Mouse (Mus musculus) megakaryocyte-erythroid progenitor cell, adult 5-6 weeks (primary cell): ENCODE results near the gene Arxes2. TPM values are rescaled to one million over a fixed set of nuclear protein-coding genes. Genes with fewer than 3 reads are reported as not detected.

Experiments used
- ATAC-seq: replicated peaks from 2 replicates; pipeline ENCODE4 v1.8.0; 2016; ENCODE audit warnings: mild to moderate bottlenecking, inconsistent platforms; ENCODE audit not compliant: severe bottlenecking, poor library complexity, low FRiP score, low TSS enrichment
- total RNA-seq, 2 experiments: library from RNA; stranded (forward) in 1 of 2; stranded (reverse) in 1 of 2; fragments of 200-1000, 215-1000 nt in 1 of 2; fragments of >200 nt in 1 of 2; fragmentation: Nextera tagmentation in 1 of 2; gene quantifications; 2 replicates each; pipeline ENCODE4 v1.2.3; 2014 to 2017

Arxes2 gene
- total RNA-seq (2014; fragmentation: Nextera tagmentation) (1.4 and 2.2 TPM in 2 replicates), total RNA-seq (2017) (5.0 TPM in 1 of 2 replicates, not detected in the other)

DNA sequence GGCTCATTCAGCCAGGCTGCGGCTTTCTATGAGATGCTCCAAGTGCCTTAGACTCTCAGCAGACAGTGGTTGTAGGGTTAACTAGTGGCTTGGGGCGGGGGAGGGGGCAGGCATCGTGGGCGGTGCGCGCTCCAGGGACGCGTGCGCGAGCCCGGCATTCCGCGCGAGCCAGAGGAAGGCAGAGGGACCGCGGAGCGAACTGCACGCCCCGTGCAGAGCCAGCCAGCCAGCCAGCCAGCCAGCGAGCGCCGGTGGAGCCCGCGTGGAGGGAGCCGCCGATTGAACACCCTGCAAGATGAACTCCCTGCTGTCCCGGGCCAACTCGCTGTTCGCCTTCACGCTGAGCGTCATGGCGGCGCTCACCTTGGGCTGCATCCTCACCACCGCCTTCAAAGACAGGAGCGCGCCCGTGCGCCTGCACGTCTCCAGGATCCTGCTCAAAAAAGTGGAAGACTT lies at the start of gene Arxes2:
Arxes2 (plus strand) TSS at position 161 of the 456 bp plus-strand sequence.
- ATAC-seq: peak; percentile 67

DNA sequence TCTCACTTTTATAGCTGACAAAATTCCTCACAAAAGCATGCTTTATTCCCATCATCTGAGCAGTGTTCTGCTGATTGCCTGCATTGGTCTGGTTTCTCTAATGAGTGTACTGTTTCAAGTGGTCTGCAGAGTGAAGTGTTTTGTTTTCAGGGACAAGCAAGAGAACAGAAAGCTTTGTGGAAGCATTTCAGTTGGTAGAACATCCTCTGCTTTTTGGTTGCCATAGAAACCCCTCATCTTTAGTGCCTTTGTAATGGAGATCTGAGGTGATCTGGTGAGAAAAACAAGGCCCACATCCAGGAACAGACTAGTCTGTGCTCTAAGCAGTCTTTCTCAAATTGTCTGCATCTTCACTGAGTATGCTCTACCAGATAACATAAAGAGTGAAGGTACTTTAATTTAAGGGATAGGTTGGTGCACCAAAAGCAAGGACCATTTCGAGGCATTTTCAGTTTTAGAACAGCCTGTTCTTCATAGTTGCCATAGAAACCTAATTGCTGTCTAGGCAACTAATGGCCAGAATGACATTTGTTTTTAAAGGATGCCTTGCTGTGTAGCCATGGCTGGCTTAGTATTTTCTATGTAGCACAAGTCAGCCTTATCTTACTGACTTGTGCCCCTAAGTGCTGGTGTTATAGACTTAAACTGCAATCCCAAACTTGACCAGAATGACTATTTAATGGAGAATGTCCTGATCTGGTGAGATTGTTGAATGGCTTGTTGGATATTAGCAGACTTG lies 44.8 kb upstream of the Arxes2 start:
- no peak for ATAC-seq

DNA sequence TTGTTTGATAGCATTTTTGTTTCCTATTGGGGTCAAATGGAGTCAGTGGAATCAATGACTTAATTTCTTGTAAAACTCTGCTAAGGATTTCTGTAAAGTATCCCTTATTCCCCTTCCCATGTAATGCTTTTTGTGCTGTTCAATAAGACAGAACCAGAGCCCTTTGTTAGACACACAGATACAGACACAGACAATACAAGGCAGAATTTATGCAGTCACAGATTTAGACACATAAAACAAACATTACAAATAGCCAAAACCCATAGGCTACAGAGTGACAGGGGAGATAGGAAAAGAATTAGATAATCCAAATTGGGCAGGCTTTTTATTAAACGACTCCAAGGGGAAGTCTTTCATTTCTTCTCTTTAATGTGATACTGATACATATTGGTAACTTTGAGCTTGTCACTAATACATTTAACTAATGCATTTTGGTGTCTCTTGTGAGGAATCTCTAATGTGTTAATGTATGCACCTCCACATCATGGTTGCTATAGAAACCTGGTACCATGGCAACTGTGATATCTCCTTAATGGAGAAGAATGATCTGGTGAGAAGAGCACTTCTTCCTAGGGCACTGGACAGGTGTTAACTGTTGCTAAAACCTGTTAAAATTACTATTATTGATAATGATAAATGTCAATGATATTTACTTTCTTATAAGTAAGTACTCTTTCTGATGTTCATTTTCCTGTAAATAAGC lies 36.5 kb upstream of the Arxes2 start:
- no peak for ATAC-seq

DNA sequence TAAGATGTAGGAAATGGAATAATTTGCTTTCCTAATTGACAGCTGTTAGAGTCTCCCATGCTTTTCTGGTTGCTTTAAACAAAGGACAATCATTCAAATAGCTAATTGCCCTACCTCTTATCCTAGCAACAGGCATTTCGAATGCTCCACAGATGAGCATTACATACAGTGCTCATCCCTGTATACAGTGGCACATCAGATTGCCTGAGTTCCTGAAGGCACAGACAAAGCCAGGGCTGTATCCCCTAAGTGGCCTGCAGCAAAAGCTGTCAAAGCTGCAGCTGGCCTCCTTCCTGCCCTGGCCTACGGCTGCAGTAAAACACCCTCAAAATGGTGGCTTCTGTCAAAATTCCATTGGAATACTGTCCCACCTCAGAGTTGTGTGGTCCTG lies 35.9 kb upstream of the Arxes2 start:
- no peak for ATAC-seq

DNA sequence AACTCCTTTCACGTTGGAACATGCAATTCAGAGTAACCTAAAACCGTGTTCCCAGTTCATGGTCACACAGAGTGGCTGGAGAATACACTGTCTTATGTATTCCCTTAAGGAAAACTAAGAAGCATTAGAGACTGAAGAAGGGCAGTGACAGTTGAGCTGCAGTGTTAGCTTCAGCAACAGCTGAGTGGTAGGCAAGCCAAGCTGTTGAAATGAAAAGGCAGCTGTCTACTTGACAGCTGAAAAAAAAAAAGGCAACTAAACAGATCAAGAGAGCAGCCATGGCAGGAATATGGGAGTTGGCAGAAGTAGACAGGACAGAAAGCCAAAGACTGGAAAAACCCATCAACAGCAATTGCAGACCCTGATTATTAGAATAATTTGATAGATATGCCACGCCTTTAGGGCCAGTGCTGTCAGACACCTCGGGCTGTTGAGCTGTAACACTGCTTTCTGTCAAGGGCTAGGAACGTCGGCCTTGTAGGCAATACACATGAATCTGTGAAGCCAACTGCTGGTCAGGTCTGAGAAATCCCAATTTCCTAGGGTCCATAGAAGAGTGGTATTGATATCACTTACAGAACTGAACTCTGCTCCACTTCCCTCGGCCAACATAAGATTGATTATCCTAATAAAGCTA lies 34.9 kb upstream of the Arxes2 start:
- no peak for ATAC-seq

DNA sequence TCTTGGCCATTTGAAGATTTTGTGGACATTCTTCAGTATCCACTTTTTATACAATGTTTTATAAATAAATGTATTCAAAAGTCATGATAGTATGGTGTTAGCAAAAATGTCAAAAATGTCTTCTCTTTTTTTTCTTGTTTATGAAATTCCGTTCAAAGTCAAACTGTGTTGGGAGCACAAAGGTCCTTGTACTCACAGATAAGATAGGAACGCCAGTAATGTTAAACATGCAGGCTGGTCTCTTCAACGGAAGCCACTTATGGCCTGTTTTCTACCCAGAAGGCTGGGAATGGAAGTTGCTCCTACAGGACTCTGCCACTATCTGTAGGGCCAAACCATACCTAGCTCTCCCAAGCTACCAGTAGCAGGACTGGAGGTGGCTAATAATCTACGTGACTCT lies 34.1 kb upstream of the Arxes2 start:
- no peak for ATAC-seq

DNA sequence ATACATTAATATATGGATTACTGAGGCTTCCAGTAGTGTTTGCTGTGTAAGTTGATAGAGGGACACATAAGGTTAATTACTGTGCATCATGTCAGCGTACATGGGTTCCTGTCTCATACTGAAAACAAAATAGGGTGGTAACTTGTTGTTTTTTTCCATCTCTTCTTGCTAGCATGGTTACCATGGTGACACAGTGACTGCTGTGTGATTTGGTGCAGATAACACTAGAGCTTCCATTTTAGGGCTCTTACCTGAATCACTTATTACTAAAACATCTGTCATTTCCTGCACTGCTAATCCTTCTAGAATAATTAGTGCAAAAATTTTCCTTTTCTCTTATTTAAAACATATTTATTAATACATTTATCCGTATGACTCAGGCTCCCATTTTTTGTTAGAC lies 31.3 kb upstream of the Arxes2 start:
- ATAC-seq: no peak

DNA sequence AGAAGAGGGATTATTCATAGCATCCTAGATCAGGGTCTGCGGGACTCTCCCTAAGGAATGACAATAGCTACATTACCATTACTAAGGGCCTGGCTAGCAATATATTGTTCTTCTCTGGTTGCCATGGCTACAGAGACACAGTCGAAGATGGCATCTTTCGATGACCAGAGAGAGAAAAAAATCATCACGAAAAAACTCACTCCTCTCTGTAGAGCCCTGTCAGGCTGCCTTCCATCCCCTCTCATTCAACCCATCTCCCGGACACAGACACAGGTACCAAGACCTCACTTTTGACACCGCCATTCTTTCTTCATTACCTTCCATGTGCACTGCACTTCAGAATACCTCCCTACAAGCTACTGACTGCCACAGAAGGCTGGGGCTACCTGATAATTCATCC lies 30.5 kb upstream of the Arxes2 start:
- ATAC-seq: no peak

DNA sequence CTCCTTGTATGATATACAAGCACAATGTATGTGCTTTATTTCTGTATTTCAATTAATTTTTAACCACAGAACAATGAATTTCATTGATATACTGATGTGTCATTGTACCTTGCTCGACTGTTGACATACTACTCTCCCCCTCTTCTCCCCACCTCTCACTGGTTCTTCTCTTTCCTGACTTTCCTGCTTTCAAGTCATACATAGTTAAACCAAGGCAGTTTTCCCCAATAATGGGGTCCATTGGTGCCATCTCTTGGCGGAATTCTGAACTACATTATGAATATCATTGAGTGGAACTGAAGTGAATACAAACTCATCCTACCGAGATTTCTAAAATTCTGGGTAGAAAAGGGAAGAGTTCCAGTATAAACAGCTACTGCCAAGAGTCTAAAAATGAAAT lies 30.0 kb upstream of the Arxes2 start:
- ATAC-seq: 0 out of 2 replicates have a peak, but pooled peaks have one; percentile 63

DNA sequence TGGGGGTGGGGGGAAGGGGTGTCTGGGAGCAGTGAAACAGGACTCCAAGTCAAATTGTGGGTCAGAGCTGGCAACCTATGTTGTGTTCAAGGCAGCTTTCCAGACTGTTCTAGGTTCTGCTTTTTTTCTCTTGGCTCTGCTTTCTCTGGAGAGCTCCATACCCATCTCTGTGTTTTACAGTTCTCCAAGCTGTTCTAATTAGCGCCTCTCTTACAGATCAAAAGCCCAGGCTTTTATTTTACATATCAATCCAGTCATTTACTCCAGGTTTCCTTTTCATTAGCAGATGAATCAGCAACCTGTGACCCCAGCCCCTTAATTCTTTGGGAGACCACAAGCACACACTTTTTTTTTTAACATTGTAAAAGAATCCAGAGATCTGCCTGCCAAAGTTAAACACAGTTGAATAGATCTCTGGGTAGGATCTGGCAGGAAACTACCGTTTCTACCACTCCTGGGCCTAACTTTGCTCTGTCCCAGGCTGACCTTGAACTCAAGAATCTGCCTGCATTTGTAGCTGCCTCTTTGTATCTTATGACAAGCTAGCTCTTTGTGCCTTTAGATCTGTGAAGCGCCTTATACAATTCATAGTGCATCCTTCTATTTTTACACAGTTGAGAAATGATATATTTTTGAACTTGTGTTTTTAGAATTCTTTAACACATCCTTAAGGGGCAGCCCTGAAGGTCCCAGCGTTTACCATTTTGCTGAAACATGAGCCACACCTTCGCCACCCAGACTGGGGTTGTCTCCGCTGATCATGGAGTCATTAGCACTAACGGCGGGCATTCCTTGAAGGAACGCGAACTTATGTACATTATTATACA lies 19.8 kb upstream of the Arxes2 start:
- ATAC-seq: no peak

DNA sequence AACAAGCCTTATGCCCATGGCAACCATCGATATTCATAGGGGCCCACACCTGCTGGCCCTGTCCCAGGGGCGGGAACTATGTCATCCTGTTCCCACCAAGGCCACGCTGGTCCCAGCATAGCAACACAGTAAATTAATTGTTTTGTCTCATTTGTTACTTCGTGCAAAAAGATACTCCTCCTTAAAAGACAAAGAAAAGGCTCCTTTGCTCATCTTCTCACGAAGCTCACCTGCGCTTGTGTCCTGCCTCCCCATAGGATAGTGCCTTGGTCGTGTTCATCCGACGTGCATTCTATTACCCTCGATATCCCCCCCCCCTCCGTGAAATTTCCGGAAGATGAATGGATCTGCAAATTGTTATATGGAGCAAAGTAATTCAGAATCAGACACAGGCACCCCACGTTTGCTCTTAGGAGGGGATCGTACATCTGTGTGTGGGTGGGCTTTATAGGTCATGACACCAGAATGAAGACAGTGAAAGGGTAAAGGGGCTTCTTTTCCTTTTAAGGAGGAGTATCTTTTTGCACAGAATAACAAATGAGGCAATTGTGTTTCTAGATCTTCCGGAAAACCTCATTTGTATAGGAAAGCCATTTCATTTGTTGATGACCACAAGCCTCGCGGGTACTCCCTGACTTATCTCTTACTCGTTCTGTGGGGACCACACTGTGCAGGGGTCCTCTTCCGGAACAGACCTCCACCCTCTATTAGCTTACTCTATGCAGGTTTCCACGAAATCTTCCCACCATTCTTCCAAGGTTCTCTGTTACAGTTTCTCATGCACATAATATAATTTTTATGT lies 19.0 kb upstream of the Arxes2 start:
- ATAC-seq: no peak

DNA sequence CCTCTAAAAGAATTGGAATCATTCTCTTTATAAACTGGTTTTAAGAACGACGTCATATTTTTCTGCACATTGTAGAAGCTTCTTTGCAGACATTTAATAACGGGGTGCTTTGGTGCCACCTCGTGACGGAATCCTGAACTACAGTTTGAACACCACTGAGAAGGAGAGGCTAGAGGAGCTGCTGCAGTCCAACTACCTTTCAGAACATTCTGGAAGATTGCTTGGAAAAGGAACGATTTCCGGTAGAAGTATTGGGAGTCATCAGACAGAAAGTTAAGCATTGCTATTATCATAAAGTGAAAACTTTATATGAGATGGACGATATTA lies 18.4 kb upstream of the Arxes2 start:
- ATAC-seq: peak; percentile 85

DNA sequence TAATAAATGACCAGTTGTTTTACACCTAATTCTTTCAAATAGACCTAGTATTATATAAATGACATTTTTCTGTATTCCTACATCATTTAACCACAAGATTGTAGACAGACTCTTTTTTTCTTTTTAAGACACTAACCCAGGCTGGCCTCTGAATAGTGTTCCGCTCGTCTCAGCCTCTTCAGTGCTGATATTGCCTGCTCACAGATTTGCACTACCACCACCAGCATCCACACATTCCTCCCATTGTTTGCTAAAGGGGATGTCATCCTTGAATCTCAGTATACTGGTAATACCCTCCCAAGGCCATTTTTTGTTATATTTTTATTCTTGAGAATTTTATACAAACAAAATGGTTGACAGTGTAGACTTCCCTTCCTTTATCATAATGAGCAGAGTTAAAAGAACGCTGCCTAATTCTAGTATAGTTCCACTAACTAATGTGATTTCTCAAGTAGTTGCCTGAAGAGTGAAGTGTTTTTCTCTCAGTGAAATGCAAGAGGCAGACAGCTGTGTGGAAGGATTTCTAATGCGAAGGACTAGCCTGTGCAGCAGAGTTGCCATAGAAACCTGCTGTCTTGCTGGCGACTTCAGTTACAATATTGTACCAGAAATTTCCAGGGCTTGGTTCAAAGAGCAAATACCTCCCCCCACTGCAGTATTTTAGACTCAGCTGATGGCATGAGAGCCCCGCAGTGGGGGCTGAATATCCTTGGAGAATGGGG lies 8.9 kb upstream of the Arxes2 start:
- ATAC-seq: no peak

DNA sequence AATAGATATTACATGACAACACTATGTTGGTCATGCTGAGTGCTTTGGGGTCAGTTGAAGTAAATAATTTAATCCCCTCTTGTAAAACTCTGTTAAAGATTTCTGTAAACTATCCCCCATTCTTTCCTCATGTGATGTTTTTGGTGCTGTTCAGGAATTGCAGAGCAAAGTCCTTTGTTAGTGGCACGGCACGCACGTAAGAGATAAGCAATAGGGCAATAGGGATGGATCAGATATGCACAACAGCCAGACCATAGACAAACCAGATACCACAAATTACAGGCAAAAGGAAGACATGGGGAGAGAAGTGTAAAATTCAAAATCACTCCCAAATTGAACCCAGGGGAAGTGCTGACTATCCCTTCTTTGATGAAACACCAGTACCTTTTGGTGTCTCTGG lies 7.4 kb upstream of the Arxes2 start:
- ATAC-seq: no peak

DNA sequence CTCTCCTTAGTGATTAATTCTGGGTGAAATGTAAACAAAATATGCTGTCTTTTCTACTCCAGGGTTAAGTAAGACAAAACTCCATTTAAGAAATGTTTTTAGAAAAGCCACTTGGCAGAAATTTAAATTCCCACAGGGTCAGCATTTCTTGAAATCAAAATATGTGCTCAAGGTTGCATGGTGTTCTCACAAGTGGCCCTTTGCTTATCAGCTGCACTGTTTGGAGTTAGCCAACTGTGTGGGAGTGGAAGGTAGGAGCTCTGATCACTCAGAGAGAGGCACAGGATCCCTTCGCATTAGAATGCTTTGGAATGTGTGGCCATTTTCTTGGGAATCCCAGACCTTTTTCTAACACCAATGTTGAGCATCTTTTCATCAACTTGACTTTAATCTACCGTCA lies 3.0 kb upstream of the Arxes2 start:
- ATAC-seq: no peak

DNA sequence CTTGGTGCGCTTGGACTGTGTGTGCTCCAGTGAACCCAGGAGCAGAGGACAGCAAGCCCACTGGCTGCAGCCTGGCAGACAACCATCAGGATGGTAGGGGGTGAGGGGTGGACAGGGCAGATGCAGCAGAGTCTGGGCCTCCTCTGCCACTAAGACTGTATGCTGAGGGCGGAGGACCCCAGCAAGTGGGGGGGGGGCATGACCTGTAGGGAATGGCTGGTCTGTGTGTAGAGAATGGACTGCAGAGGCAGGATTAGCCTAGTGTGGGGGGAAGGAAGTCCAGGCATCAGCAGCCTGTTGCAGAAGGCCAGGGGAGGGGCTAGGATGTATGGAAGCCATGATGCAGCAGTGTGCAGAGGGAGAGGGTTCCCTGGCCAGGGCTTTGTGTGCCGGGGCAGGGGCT lies 431 bp upstream of the Arxes2 start:
- ATAC-seq: peak; percentile 22; the same call in 1 of the 2 replicates

DNA sequence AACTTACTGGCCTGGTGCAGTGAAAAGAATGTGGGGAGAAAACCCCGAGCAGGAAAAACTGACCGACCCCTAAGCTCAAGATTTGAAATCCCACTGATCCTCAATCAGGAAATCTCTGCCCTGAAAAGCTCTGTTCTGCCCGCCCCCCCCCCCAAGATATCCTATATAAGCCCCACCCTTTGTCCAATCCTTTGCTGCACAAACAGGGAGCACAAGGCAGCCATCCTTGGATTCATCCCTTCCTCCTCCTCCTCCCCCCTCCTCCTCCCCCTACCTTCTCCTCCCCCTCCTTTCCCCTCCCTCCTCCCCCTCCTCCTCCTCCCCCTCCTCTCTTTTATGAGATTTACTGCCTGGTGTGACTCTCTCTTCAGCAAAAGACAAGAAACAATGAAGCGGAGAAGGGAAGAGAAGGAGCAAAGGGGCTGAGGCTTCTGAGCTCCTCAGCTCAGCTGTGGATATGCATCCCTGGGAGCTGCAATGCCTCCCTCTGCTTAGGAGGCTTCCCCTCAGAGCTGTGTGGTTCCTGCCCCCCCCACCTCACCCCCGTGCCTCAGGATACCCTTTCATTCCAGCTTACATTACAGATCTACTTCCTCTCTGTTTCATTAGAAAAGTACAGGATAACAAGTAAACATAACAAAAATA lies 13.7 kb downstream of the Arxes2 start:
- ATAC-seq: no peak

DNA sequence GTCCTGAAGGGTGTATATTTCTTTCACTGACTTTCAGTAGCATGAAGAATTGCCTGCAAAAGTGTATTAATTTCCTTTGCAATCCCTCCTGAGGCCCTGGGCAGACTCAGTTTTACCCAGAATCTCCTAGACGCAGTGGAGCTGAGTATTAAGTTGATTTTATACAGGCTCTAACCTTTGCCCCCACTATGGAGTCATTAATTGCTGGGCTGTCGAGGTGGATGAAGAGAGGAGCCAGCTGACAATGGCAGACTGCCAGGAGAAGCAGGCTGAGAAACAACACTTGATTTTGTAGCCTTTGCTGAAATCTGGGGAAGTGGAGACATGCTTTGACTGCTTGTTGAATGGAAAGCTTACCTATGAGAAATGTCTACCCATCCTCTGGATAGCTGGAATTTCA lies 20.8 kb downstream of the Arxes2 start:
- no peak for ATAC-seq
